Mouse (Mus musculus) layer of hippocampus, postnatal 10 days (tissue): Measurements from ENCODE around the gene Nepro. TPM values are rescaled to one million over a fixed set of nuclear protein-coding genes. Genes with fewer than 3 reads are reported as not detected.

ENCODE experiments used
- DNase-seq, 2 experiments: peaks; one replicate each; pipeline ENCODE4 v3.0.0; 2021; ENCODE audit warnings: low spot score in 2 of 2
- total RNA-seq, 2 experiments: library from RNA; stranded (reverse); gene quantifications; 2 replicates each; pipeline ENCODE4 v1.2.3; 2021

Gene Nepro
- total RNA-seq, 2 experiments from 2014 or later: 4.7 to 5.3 TPM

GRCm38 (mm10) chr16:44766320-44766892 is 42.3 kb downstream of the Nepro start:
- DNase-seq: no peak

GRCm38 (mm10) chr16:44767506-44767905 is 43.4 kb downstream of the Nepro start:
- no peak for DNase-seq

- no peak for DNase-seq
These were observed 43.9 kb downstream of the Nepro start for GRCm38 (mm10) chr16:44767967-44768366.

GRCm38 (mm10) chr16:44772577-44772976 is 48.5 kb downstream of the Nepro start:
- no peak for DNase-seq

- DNase-seq: no peak
These were observed 49.6 kb downstream of the Nepro start for GRCm38 (mm10) chr16:44773673-44774072.

- no peak for DNase-seq
These were observed 50.1 kb downstream of the Nepro start for GRCm38 (mm10) chr16:44774201-44774600.

GRCm38 (mm10) chr16:44778538-44779147 is 54.5 kb downstream of the Nepro start:
- DNase-seq: no peak

- no peak for DNase-seq
These were observed 55.4 kb downstream of the Nepro start for GRCm38 (mm10) chr16:44779494-44779893.

- DNase-seq: no peak
These were observed 56.6 kb downstream of the Nepro start for GRCm38 (mm10) chr16:44780751-44781150.

Other genes starting within 250 kb of the Nepro start
- 10 to 100 TPM; 10.8 to 11.3 TPM for gene Boc, start 165.4 kb upstream of the Nepro start, total RNA-seq
- gene Gtpbp8, start 22.1 kb downstream of the Nepro start, total RNA-seq: 10 to 100 TPM; 25.5 to 29.1 TPM
- gene Cd200r1, start 41.4 kb downstream of the Nepro start, total RNA-seq: under 1 TPM; 0.16 to 0.46 TPM
- gene Cd200r4, start 87.4 kb downstream of the Nepro start, total RNA-seq: not detected
- not detected for gene Cd200r2, start 142.8 kb downstream of the Nepro start, total RNA-seq
- gene Cd200r3, start 219.4 kb downstream of the Nepro start, total RNA-seq: not detected